Mouse (Mus musculus): ENCODE data around the gene Rabgef1. TPM values are rescaled to one million over a fixed set of nuclear protein-coding genes. Genes with fewer than 3 reads are reported as not detected.

The Rabgef1 gene
- polyA plus RNA-seq, 1 experiment from 2014 or later = 27.0 TPM

- H3K4me3 ChIP-seq (ENCODE audit: low read depth, low read length) = no peak overlapping the region
- no peaks in the 10 kb centered on the region for H3K4me1 ChIP-seq (replicated peaks; ENCODE audit: control insufficient read depth, insufficient read depth, low read length)
- H3K36me3 ChIP-seq (ENCODE audit: control insufficient read depth, insufficient read depth, low read length) = no peaks in the 10 kb centered on the region; the same call in 1 of the 2 replicates
- H3K9me3 ChIP-seq (ENCODE audit: control insufficient read depth, low read length) = no peaks in the 10 kb centered on the region
- no peaks in the 10 kb centered on the region for H3K27me3 ChIP-seq (ENCODE audit: control insufficient read depth, insufficient read depth, low read length)
- ATAC-seq (replicated peaks; ENCODE audit: low FRiP score) (no peak), DNase-seq (ENCODE audit: low spot score) (no peak)
- no peak overlapping the region for H3K4me2 ChIP-seq (ENCODE audit: low read depth, low read length, severe bottlenecking)
- no peak overlapping the region for H3K9ac ChIP-seq (ENCODE audit: low read length)
- 90% methylated on average over 3 of the region's 3 CpGs for WGBS
- H3K27ac ChIP-seq (ENCODE audit: low read depth, low read length) = no peak overlapping the region
Measured at GRCm38 (mm10) chr5:130205441-130206023, 33.9 kb downstream of the Rabgef1 start.

GRCm38 (mm10) chr5:130207299-130207698 lies 35.7 kb downstream of the Rabgef1 start:
- DNase-seq (ENCODE audit: low spot score) (no peak), ATAC-seq (replicated peaks; ENCODE audit: low FRiP score) (no peak)
- Histone ChIP-seq H3K4me2 (ENCODE audit: low read depth, low read length, severe bottlenecking) (no peak overlapping the region), H3K27me3 (ENCODE audit: control insufficient read depth, insufficient read depth, low read length) (no peaks in the 10 kb centered on the region), H3K4me1 (replicated peaks; ENCODE audit: control insufficient read depth, insufficient read depth, low read length) (no peaks in the 10 kb centered on the region), H3K4me3 (ENCODE audit: low read depth, low read length) (no peak overlapping the region), H3K36me3 (ENCODE audit: control insufficient read depth, insufficient read depth, low read length) (no peaks in the 10 kb centered on the region; the same call in 1 of the 2 replicates), H3K9me3 (ENCODE audit: control insufficient read depth, low read length) (no peaks in the 10 kb centered on the region), H3K27ac (ENCODE audit: low read depth, low read length) (no peak overlapping the region), H3K9ac (ENCODE audit: low read length) (no peak overlapping the region)
- 91% methylated on average over 4 of the region's 4 CpGs for WGBS

GRCm38 (mm10) chr5:130212956-130213355 lies 41.4 kb downstream of the Rabgef1 start:
- no peak for DNase-seq (ENCODE audit: low spot score)
- no peak for ATAC-seq (replicated peaks; ENCODE audit: low FRiP score)
- Histone ChIP-seq H3K4me1 (replicated peaks; ENCODE audit: control insufficient read depth, insufficient read depth, low read length) (no peaks in the 10 kb centered on the region), H3K9me3 (ENCODE audit: control insufficient read depth, low read length) (no peaks in the 10 kb centered on the region), H3K36me3 (ENCODE audit: control insufficient read depth, insufficient read depth, low read length) (no peaks in the 10 kb centered on the region; the same call in 1 of the 2 replicates), H3K4me3 (ENCODE audit: low read depth, low read length) (no peak overlapping the region), H3K27me3 (ENCODE audit: control insufficient read depth, insufficient read depth, low read length) (no peaks in the 10 kb centered on the region), H3K4me2 (ENCODE audit: low read depth, low read length, severe bottlenecking) (no peak overlapping the region), H3K9ac (ENCODE audit: low read length) (no peak overlapping the region), H3K27ac (ENCODE audit: low read depth, low read length) (no peak overlapping the region)
- WGBS = 88% methylated on average over 11 of the region's 11 CpGs

- Histone ChIP-seq H3K36me3 (ENCODE audit: control insufficient read depth, insufficient read depth, low read length) (no peaks in the 10 kb centered on the region), H3K4me2 (ENCODE audit: low read depth, low read length, severe bottlenecking) (no peak within 1 kb of the TSS), H3K9ac (ENCODE audit: low read length) (no peak within 1 kb of the TSS), H3K9me3 (ENCODE audit: control insufficient read depth, low read length) (no peaks in the 10 kb centered on the region), H3K27ac (ENCODE audit: low read depth, low read length) (no peak within 1 kb of the TSS), H3K27me3 (ENCODE audit: control insufficient read depth, insufficient read depth, low read length) (no peaks in the 10 kb centered on the region), H3K4me3 (ENCODE audit: low read depth, low read length) (no peak within 1 kb of the TSS), H3K4me1 (replicated peaks; ENCODE audit: control insufficient read depth, insufficient read depth, low read length) (no peaks in the 10 kb centered on the region)
- WGBS = 81% methylated on average over 7 of the region's 7 CpGs
- DNase-seq (ENCODE audit: low spot score) (no peak), ATAC-seq (replicated peaks; ENCODE audit: low FRiP score) (no peak)
Measured at GRCm38 (mm10) chr5:130216781-130217180, 45.2 kb downstream of the Rabgef1 start, which contains the start of gene Tmem248. Tmem248 (plus strand) TSS chr5:130217081.

- WGBS = 89% methylated on average over 4 of the region's 4 CpGs
- Histone ChIP-seq H3K9me3 (ENCODE audit: control insufficient read depth, low read length) (no peaks in the 10 kb centered on the region), H3K9ac (ENCODE audit: low read length) (no peak overlapping the region), H3K27ac (ENCODE audit: low read depth, low read length) (no peak overlapping the region), H3K4me2 (ENCODE audit: low read depth, low read length, severe bottlenecking) (no peak overlapping the region), H3K4me1 (replicated peaks; ENCODE audit: control insufficient read depth, insufficient read depth, low read length) (no peaks in the 10 kb centered on the region), H3K27me3 (ENCODE audit: control insufficient read depth, insufficient read depth, low read length) (no peaks in the 10 kb centered on the region), H3K36me3 (ENCODE audit: control insufficient read depth, insufficient read depth, low read length) (no peaks in the 10 kb centered on the region), H3K4me3 (ENCODE audit: low read depth, low read length) (no peak overlapping the region)
- ATAC-seq (replicated peaks; ENCODE audit: low FRiP score) = no peak
- DNase-seq (ENCODE audit: low spot score) = no peak
Measured at GRCm38 (mm10) chr5:130217406-130217805, 45.8 kb downstream of the Rabgef1 start.

- Histone ChIP-seq H3K27ac (ENCODE audit: low read depth, low read length) (no peak overlapping the region), H3K9ac (ENCODE audit: low read length) (no peak overlapping the region), H3K36me3 (ENCODE audit: control insufficient read depth, insufficient read depth, low read length) (no peaks in the 10 kb centered on the region), H3K9me3 (ENCODE audit: control insufficient read depth, low read length) (no peaks in the 10 kb centered on the region), H3K27me3 (ENCODE audit: control insufficient read depth, insufficient read depth, low read length) (no peaks in the 10 kb centered on the region), H3K4me3 (ENCODE audit: low read depth, low read length) (no peak overlapping the region), H3K4me1 (replicated peaks; ENCODE audit: control insufficient read depth, insufficient read depth, low read length) (peaks cover 3% of the 10 kb centered on the region; the same call in 1 of the 2 replicates), H3K4me2 (ENCODE audit: low read depth, low read length, severe bottlenecking) (no peak overlapping the region)
- ATAC-seq (replicated peaks; ENCODE audit: low FRiP score) (no peak), DNase-seq (ENCODE audit: low spot score) (no peak)
- WGBS = 91% methylated on average over 5 of the region's 5 CpGs
Measured at GRCm38 (mm10) chr5:130218336-130218735, 46.7 kb downstream of the Rabgef1 start.

- Histone ChIP-seq H3K9ac (ENCODE audit: low read length) (peak overlapping the region; percentile 95), H3K36me3 (ENCODE audit: control insufficient read depth, insufficient read depth, low read length) (no peaks in the 10 kb centered on the region), H3K4me3 (ENCODE audit: low read depth, low read length) (peak overlapping the region; percentile 98), H3K27me3 (ENCODE audit: control insufficient read depth, insufficient read depth, low read length) (no peaks in the 10 kb centered on the region), H3K4me2 (ENCODE audit: low read depth, low read length, severe bottlenecking) (peak overlapping the region; percentile 88), H3K27ac (ENCODE audit: low read depth, low read length) (no peak overlapping the region), H3K9me3 (ENCODE audit: control insufficient read depth, low read length) (no peaks in the 10 kb centered on the region), H3K4me1 (replicated peaks; ENCODE audit: control insufficient read depth, insufficient read depth, low read length) (peaks cover 3% of the 10 kb centered on the region; the same call in 1 of the 2 replicates)
- DNase-seq (ENCODE audit: low spot score) = no peak
- 52% methylated on average over 2 of the region's 2 CpGs for WGBS
- ATAC-seq (replicated peaks; ENCODE audit: low FRiP score) = no peak
Measured at GRCm38 (mm10) chr5:130221316-130221715, 49.7 kb downstream of the Rabgef1 start.

GRCm38 (mm10) chr5:130221760-130222145 lies 50.2 kb downstream of the Rabgef1 start:
- DNase-seq (ENCODE audit: low spot score) = no peak
- Histone ChIP-seq H3K4me2 (ENCODE audit: low read depth, low read length, severe bottlenecking) (peak overlapping the region; percentile 88), H3K4me1 (replicated peaks; ENCODE audit: control insufficient read depth, insufficient read depth, low read length) (peaks cover 3% of the 10 kb centered on the region; the same call in 1 of the 2 replicates), H3K27me3 (ENCODE audit: control insufficient read depth, insufficient read depth, low read length) (no peaks in the 10 kb centered on the region), H3K4me3 (ENCODE audit: low read depth, low read length) (peak overlapping the region; percentile 98), H3K36me3 (ENCODE audit: control insufficient read depth, insufficient read depth, low read length) (no peaks in the 10 kb centered on the region), H3K27ac (ENCODE audit: low read depth, low read length) (no peak overlapping the region), H3K9me3 (ENCODE audit: control insufficient read depth, low read length) (no peaks in the 10 kb centered on the region), H3K9ac (ENCODE audit: low read length) (peak overlapping the region; percentile 95)
- ATAC-seq (replicated peaks; ENCODE audit: low FRiP score) = peak; percentile 40
- WGBS = 2% methylated on average over 10 of the region's 10 CpGs

All from forebrain, embryonic 11.5 days (tissue).